Mouse (Mus musculus): ENCODE data around the gene Dop1a. TPM values are rescaled to one million over a fixed set of nuclear protein-coding genes. Genes with fewer than 3 reads are reported as not detected.
"Not testable (repeated sequence)": the region's sequence is repeated elsewhere in the genome, so short reads cannot be mapped to it uniquely, and the experiment has no call there.

Gene Dop1a
- polyA plus RNA-seq, 1 experiment from 2014 or later = 12.3 TPM

GRCm38 (mm10) chr9:86592676-86593668 lies 126.0 kb downstream of the Dop1a start:
- Histone ChIP-seq H3K4me2 (no peak overlapping the region), H3K27ac (no peak overlapping the region)
- 74% methylated on average over 19 of the region's 19 CpGs for WGBS

GRCm38 (mm10) chr9:86594357-86594767 lies 127.4 kb downstream of the Dop1a start:
- not testable (repeated sequence) for H3K9ac ChIP-seq

More at GRCm38 (mm10) chr9:86592676-86593668, 126.0 kb downstream of the Dop1a start:
- H3K27me3 ChIP-seq = no peaks in the 10 kb centered on the region
- H3K9me3 ChIP-seq = no peaks in the 10 kb centered on the region
- peaks cover 18% of the 10 kb centered on the region for H3K4me1 ChIP-seq
- no peak overlapping the region for H3K4me3 ChIP-seq
- H3K9ac ChIP-seq = no peak overlapping the region
- H3K36me3 ChIP-seq = no peaks in the 10 kb centered on the region
- ATAC-seq (ENCODE audit: borderline replicate concordance, extremely low read depth, low FRiP score, low TSS enrichment) = no peak

GRCm38 (mm10) chr9:86596983-86597382 lies 130.0 kb downstream of the Dop1a start:
- ATAC-seq (ENCODE audit: borderline replicate concordance, extremely low read depth, low FRiP score, low TSS enrichment); H3K4me2 ChIP-seq: not testable (repeated sequence)
- peaks cover 26% of the 10 kb centered on the region for H3K4me1 ChIP-seq

More at GRCm38 (mm10) chr9:86594357-86594767, 127.4 kb downstream of the Dop1a start:
- WGBS = 9% methylated on average over 10 of the region's 10 CpGs
- not testable (repeated sequence) for H3K4me2 ChIP-seq, H3K4me3 ChIP-seq, H3K36me3 ChIP-seq, H3K27ac ChIP-seq, H3K27me3 ChIP-seq, H3K9me3 ChIP-seq
- peaks cover 19% of the 10 kb centered on the region for H3K4me1 ChIP-seq
- ATAC-seq (ENCODE audit: borderline replicate concordance, extremely low read depth, low FRiP score, low TSS enrichment) = peak; percentile 69

GRCm38 (mm10) chr9:86599723-86600303 lies 132.9 kb downstream of the Dop1a start:
- H3K27me3 ChIP-seq = no peaks in the 10 kb centered on the region

More at GRCm38 (mm10) chr9:86596983-86597382, 130.0 kb downstream of the Dop1a start:
- H3K9ac ChIP-seq, H3K36me3 ChIP-seq, H3K4me3 ChIP-seq, H3K27ac ChIP-seq, H3K9me3 ChIP-seq, H3K27me3 ChIP-seq: not testable (repeated sequence)

More at GRCm38 (mm10) chr9:86599723-86600303, 132.9 kb downstream of the Dop1a start:
- 21% methylated on average over 8 of the region's 8 CpGs for WGBS
- H3K9me3 ChIP-seq = no peaks in the 10 kb centered on the region
- H3K4me2 ChIP-seq = no peak overlapping the region
- ATAC-seq (ENCODE audit: borderline replicate concordance, extremely low read depth, low FRiP score, low TSS enrichment) = peak; percentile 77
- H3K36me3 ChIP-seq = no peaks in the 10 kb centered on the region
- peaks cover 11% of the 10 kb centered on the region for H3K4me1 ChIP-seq
- H3K9ac ChIP-seq = no peak overlapping the region
- no peak overlapping the region for H3K4me3 ChIP-seq
- no peak overlapping the region for H3K27ac ChIP-seq

Other genes starting within 250 kb of the Dop1a start
- 5.0 and 5.4 TPM in 2 replicates for gene Ube2cbp, start 2.2 kb upstream of the Dop1a start, polyA plus RNA-seq (2015; fragmentation: Nextera tagmentation; extraction: Ambion mirVana)
- 40.6 and 41.2 TPM in 2 replicates for gene Pgm3, start 104.7 kb downstream of the Dop1a start, polyA plus RNA-seq (2015; fragmentation: Nextera tagmentation; extraction: Ambion mirVana)
- 4.4 and 5.3 TPM in 2 replicates for gene Rwdd2a, start 104.8 kb downstream of the Dop1a start, polyA plus RNA-seq (2015; fragmentation: Nextera tagmentation; extraction: Ambion mirVana)
- gene Me1, start 228.8 kb downstream of the Dop1a start, polyA plus RNA-seq (2015; fragmentation: Nextera tagmentation; extraction: Ambion mirVana) = 31.6 and 32.6 TPM in 2 replicates

All from lung, embryonic 15.5 days (tissue).